Mouse (Mus musculus): ENCODE results near the gene Vwc2l. TPM values are rescaled to one million over a fixed set of nuclear protein-coding genes. Genes with fewer than 3 reads are reported as not detected.

Gene Vwc2l
- polyA plus RNA-seq, 2 experiments from 2014 or later = not detected

DNA sequence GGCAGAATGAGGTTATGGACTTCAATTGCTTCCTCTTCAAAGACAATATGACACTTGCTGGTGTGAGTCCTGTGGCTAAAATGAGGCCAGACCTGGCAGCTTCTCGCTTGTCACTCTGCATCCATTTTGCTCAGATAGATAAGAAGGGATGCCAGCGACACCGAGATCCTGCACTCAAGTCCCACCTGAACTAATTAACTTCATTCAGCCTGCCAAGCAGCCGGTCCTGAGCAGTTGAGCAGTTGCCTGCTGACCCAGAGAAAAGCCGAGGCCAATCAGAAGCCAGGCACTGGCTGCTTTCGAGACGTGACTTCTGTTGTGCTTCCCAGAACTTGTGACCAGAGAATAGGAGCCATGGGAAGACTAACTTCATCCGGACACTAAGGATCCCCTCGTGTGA, 187.6 kb downstream of the Vwc2l start:
- no peak for ATAC-seq

GRCm38 (mm10) chr1:70918173-70919036, 192.9 kb downstream of the Vwc2l start:
- ATAC-seq = no peak

- ATAC-seq = no peak
Observed at GRCm38 (mm10) chr1:70933016-70933415, 207.5 kb downstream of the Vwc2l start.

Measured in CD4-positive, CD25-positive, alpha-beta regulatory T cell, adult 4 months (primary cell).